Mouse (Mus musculus) liver, postnatal 0 days (tissue): ENCODE results near the gene Rgs12. TPM values are rescaled to one million over a fixed set of nuclear protein-coding genes. Genes with fewer than 3 reads are reported as not detected.

ENCODE experiments used
- ATAC-seq: fragments of 200-750 bp; cut with Nextera tagmentation; 2 replicates; pipeline ENCODE4 v1.8.0; 2017; ENCODE audit warnings: mild to moderate bottlenecking, moderate library complexity
- DNase-seq: peaks from one replicate; pipeline ENCODE4 v3.0.0-alpha.2; 2016
- H3K27ac ChIP-seq: fragments of 300-500 bp; sonication (generic); 2 replicates; pipeline ENCODE4 v1.5.1; 2014; ENCODE audit warnings: antibody characterized with exemption, moderate library complexity, mild to moderate bottlenecking, low read depth
- H3K27me3 ChIP-seq: fragments of 300-500 bp; sonication (generic); 2 replicates; pipeline ENCODE4 v1.6.1; 2014; ENCODE audit warnings: low read length, control low read depth, mixed read lengths; ENCODE audit not compliant: insufficient read depth
- H3K36me3 ChIP-seq: fragments of 300-500 bp; sonication (generic); replicated peaks from 2 replicates; pipeline ENCODE4 v1.6.1; 2014; ENCODE audit warnings: mild to moderate bottlenecking, control low read depth, low read length, moderate library complexity, mixed read lengths; ENCODE audit not compliant: insufficient read depth
- H3K4me1 ChIP-seq: fragments of 300-500 bp; sonication (generic); 2 replicates; pipeline ENCODE4 v1.6.1; 2014; ENCODE audit warnings: antibody characterized with exemption, mild to moderate bottlenecking, control low read depth; ENCODE audit not compliant: insufficient read depth
- H3K4me2 ChIP-seq: fragments of 300-500 bp; sonication (generic); 2 replicates; pipeline ENCODE4 v1.6.1; 2014; ENCODE audit warnings: low read depth, mild to moderate bottlenecking, low read length, moderate library complexity, mixed read lengths
- H3K4me3 ChIP-seq: fragments of 300-500 bp; sonication (generic); 2 replicates; pipeline ENCODE4 v1.5.1; 2014; ENCODE audit warnings: low read depth, low read length
- H3K9ac ChIP-seq: fragments of 300-500 bp; sonication (generic); replicated peaks from 2 replicates; pipeline ENCODE4 v1.6.1; 2014; ENCODE audit warnings: mild to moderate bottlenecking, moderate library complexity
- H3K9me3 ChIP-seq: fragments of 300-500 bp; sonication (generic); 2 replicates; pipeline ENCODE4 v1.6.1; 2016; ENCODE audit warnings: mild to moderate bottlenecking, control low read depth, low read length, mixed read lengths
- CTCF ChIP-seq: sonication (generic); IDR thresholded peaks from 2 replicates; pipeline ENCODE4 v1.5.1; 2016; ENCODE audit warnings: antibody characterized with exemption, low read depth
- EP300 ChIP-seq: IDR thresholded peaks from 2 replicates; pipeline ENCODE4 v1.6.1; 2016; ENCODE audit warnings: antibody characterized with exemption, low read depth, mild to moderate bottlenecking
- WGBS: fragments of 180-500 bp; shearing (Covaris S2); extraction: QIAGEN DNeasy Blood & Tissue Kit; methylation state at CpG from one replicate; pipeline ENCODE4 v1.1.7; 2014; ENCODE audit not compliant: insufficient replicate concordance; 5-methylcytosine and 5-hydroxymethylcytosine counted together
- polyA plus RNA-seq: library from polyadenylated mRNA; unstranded; fragments of >200 nt; fragmentation: Nextera tagmentation; extraction: Ambion mirVana; gene quantifications from 2 replicates; pipeline ENCODE4 v1.2.1, GENCODE M21; 2015

Gene Rgs12
- polyA plus RNA-seq, 1 experiment from 2014 or later = 7.3 TPM

- Histone ChIP-seq H3K4me3 (no peak overlapping the region), H3K36me3 (peaks cover 2% of the 10 kb centered on the region; the same call in 1 of the 2 replicates), H3K4me1 (peaks cover 4% of the 10 kb centered on the region), H3K4me2 (no peak overlapping the region), H3K27me3 (no peaks in the 10 kb centered on the region), H3K9ac (no peak overlapping the region), H3K9me3 (no peaks in the 10 kb centered on the region), H3K27ac (no peak overlapping the region)
- no peak for ATAC-seq
- no peak for DNase-seq
- no peak for TF ChIP-seq CTCF
- no peak for TF ChIP-seq EP300
These were observed 51.1 kb downstream of the Rgs12 start for GRCm38 (mm10) chr5:35000323-35000722.

GRCm38 (mm10) chr5:35001144-35001543 lies 51.9 kb downstream of the Rgs12 start:
- no peak overlapping the region for H3K4me3 ChIP-seq
- H3K27ac ChIP-seq = no peak overlapping the region
- ATAC-seq (no peak), DNase-seq (no peak)
- peaks cover 2% of the 10 kb centered on the region; the same call in 1 of the 2 replicates for H3K36me3 ChIP-seq
- H3K4me2 ChIP-seq = no peak overlapping the region
- H3K9ac ChIP-seq = no peak overlapping the region
- TF ChIP-seq EP300 (no peak), CTCF (no peak)
- H3K9me3 ChIP-seq = no peaks in the 10 kb centered on the region
- H3K27me3 ChIP-seq = no peaks in the 10 kb centered on the region
- H3K4me1 ChIP-seq = peaks cover 4% of the 10 kb centered on the region
- 47% methylated on average over 3 of the region's 3 CpGs for whole genome bisulfite sequencing

GRCm38 (mm10) chr5:35003611-35004162 lies 54.4 kb downstream of the Rgs12 start:
- H3K9me3 ChIP-seq = no peaks in the 10 kb centered on the region
- no peaks in the 10 kb centered on the region; the same call in 1 of the 2 replicates for H3K36me3 ChIP-seq
- no peak for DNase-seq
- ATAC-seq = no peak
- H3K27ac ChIP-seq = no peak overlapping the region
- TF ChIP-seq CTCF = no peak
- TF ChIP-seq EP300 = no peak
- H3K4me1 ChIP-seq = peaks cover 4% of the 10 kb centered on the region
- H3K9ac ChIP-seq = no peak overlapping the region
- H3K4me3 ChIP-seq = no peak overlapping the region
- 93% methylated on average over 7 of the region's 7 CpGs for WGBS
- no peaks in the 10 kb centered on the region for H3K27me3 ChIP-seq
- H3K4me2 ChIP-seq = no peak overlapping the region

- no peaks in the 10 kb centered on the region for H3K27me3 ChIP-seq
- no peak overlapping the region for H3K27ac ChIP-seq
- no peaks in the 10 kb centered on the region for H3K9me3 ChIP-seq
- no peak overlapping the region for H3K4me3 ChIP-seq
- H3K4me1 ChIP-seq = peaks cover 4% of the 10 kb centered on the region
- peaks cover 2% of the 10 kb centered on the region; the same call in 1 of the 2 replicates for H3K36me3 ChIP-seq
- no peak overlapping the region for H3K4me2 ChIP-seq
- H3K9ac ChIP-seq = no peak overlapping the region
- DNase-seq (no peak), ATAC-seq (no peak)
- TF ChIP-seq EP300 = no peak
- TF ChIP-seq CTCF = no peak
- 89% methylated on average over 2 of the region's 2 CpGs for WGBS
These were observed 55.5 kb downstream of the Rgs12 start for GRCm38 (mm10) chr5:35004769-35005168.

- H3K4me3 ChIP-seq = no peak overlapping the region
- peaks cover 2% of the 10 kb centered on the region; the same call in 1 of the 2 replicates for H3K36me3 ChIP-seq
- ATAC-seq (no peak), DNase-seq (no peak)
- peaks cover 4% of the 10 kb centered on the region for H3K4me1 ChIP-seq
- no peak overlapping the region for H3K4me2 ChIP-seq
- no peaks in the 10 kb centered on the region for H3K27me3 ChIP-seq
- no peak overlapping the region for H3K27ac ChIP-seq
- 88% methylated on average over 3 of the region's 3 CpGs for WGBS
- TF ChIP-seq CTCF (no peak), EP300 (no peak)
- H3K9me3 ChIP-seq = no peaks in the 10 kb centered on the region
- H3K9ac ChIP-seq = no peak overlapping the region
These were observed 56.4 kb downstream of the Rgs12 start for GRCm38 (mm10) chr5:35005659-35006058.

- WGBS = 60% methylated on average over 2 of the region's 2 CpGs
- DNase-seq (peak; percentile 35), ATAC-seq (peak; percentile 87)
- no peak overlapping the region for H3K4me3 ChIP-seq
- H3K9ac ChIP-seq = no peak overlapping the region
- no peak overlapping the region for H3K4me2 ChIP-seq
- H3K27me3 ChIP-seq = no peaks in the 10 kb centered on the region
- peaks cover 8% of the 10 kb centered on the region for H3K4me1 ChIP-seq
- no peaks in the 10 kb centered on the region for H3K9me3 ChIP-seq
- H3K36me3 ChIP-seq = peaks cover 6% of the 10 kb centered on the region
- peak overlapping the region; percentile 29; the same call in 1 of the 2 replicates for H3K27ac ChIP-seq
- peak; percentile 57 for TF ChIP-seq EP300
- no peak for TF ChIP-seq CTCF
These were observed 57.4 kb downstream of the Rgs12 start for GRCm38 (mm10) chr5:35006599-35006998.
